Mouse (Mus musculus) neural tube, embryonic 10.5 days (tissue): ENCODE data around the gene Aldh18a1.
"Not testable (repeated sequence)": the region's sequence is repeated elsewhere in the genome, so short reads cannot be mapped to it uniquely, and the experiment has no call there.

ENCODE experiments used
- DNase-seq: peaks from one replicate; pipeline ENCODE4 v3.0.0-alpha.2; 2017; ENCODE audit warnings: low spot score; ENCODE audit errors: extremely low spot score

The Aldh18a1 gene

GRCm38 (mm10) chr19:40587491-40588292, 571 bp downstream of the Aldh18a1 start:
- DNase-seq: no peak

DNA sequence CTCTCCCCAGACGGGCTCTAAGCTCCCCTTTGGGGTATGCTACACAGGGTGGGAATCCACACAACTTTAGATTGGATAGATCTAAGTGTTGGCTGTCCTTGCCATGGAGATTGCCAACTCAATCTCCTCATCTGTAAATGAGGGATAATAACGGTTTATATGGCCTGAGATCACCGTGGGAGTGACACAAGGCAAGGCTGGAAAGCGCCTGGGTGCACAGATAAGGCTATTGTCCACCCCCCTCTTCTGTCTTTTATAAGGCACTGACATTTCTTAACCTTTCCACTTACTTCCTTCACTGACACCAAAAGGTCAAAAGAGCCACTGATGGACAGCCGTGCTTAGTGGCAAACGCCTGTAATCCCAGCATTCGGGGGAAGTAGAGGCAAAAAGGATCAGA, 1.4 kb downstream of the Aldh18a1 start:
- no peak for DNase-seq

DNA sequence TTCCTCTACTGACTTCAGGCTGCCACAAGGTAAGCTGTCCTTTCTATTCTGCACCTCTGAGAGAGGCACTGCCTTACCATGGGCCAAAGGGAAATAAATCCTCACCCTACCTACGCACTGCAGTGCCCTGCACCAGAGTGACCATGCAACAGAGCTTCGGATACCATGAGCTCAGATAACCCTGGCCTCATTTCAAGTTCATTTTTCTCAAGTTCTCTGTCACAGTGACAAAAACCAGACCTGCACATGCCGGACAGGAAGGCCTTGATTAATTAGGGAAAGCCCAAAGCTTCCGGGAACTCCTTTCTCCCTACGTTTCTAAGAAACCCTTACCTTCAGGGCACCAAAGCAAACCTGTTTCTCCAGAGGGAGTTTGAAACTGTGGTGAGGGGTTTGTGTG, 6.6 kb downstream of the Aldh18a1 start:
- no peak for DNase-seq

GRCm38 (mm10) chr19:40580902-40581301, 7.4 kb downstream of the Aldh18a1 start:
- DNase-seq: no peak

DNA sequence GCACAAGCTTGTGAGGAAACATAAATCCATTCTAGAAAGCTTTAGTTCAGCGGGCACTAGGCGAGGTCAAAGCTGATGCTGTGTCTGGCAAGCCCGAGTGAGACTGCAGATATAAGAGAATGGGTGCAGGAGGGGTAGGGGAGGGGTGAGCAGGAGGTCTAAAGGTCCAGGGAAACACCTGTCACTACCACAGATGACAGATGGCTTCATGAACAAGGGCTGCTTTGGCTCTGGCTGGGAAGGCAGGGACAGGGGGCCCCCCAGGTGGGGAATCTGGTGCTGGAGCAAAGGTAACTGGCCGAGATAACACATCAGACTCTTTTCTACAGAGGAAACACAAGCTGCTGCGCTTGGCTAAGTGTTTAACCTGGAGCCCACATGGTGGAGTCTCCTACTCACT, 12.8 kb downstream of the Aldh18a1 start:
- no peak for DNase-seq

- DNase-seq: no peak
Observed at GRCm38 (mm10) chr19:40570726-40571125, 17.5 kb downstream of the Aldh18a1 start.

DNA sequence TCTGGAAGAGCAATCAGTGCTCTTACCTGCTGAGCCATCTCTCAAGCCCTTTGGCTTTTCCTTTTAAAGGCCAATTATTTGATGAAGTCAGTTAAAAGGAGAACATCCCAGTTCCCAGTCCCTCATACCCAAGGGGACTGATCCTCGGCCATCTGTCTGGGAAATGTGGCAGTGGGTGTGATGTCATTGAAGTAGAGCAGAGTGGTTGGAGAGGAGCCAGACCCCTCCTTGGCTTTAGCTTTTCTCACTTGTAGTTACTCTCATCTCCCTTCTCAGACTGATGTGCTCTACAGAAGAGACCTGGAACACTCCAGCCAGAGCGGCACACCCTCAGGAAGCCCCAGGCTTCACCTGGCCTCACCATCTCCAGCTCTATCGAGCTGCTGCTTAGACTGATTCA, 20.6 kb downstream of the Aldh18a1 start:
- DNase-seq: no peak

DNA sequence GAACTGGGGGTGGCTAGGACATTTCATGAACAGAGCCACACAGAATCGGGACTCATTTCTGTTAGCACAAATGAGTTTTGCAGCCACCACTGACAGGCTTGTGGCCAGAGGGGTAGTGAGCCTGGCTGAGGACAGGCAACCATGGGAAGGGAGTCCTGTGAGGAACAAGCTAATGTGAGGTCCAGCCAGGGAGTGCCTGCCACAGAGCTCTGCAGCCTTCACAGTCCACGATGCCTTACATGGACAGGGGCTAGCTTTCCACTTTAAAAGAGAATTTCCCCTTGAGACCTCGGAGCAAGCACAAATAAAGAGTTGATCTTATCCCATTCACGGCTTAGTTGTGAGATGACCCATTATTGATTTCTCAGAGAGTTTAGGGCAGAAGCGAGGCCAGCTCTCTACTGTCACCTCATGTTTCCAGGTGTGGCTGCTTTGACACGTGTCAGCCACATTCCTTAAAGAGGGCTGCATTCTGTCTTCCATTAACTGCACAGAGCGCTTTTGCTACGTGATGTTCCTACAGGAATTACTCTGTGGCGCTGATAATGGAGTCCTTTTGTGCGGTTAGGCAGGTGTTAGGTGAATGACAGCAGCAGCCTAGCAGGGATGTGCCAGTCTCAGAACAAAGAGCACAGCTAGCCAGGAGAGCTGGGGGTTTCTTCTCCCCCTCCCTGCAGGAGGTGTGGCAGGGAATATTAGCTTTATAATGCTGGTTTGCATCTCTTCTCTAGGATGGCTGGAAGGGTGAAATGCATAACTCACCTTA, 24.2 kb downstream of the Aldh18a1 start:
- no peak for DNase-seq

DNA sequence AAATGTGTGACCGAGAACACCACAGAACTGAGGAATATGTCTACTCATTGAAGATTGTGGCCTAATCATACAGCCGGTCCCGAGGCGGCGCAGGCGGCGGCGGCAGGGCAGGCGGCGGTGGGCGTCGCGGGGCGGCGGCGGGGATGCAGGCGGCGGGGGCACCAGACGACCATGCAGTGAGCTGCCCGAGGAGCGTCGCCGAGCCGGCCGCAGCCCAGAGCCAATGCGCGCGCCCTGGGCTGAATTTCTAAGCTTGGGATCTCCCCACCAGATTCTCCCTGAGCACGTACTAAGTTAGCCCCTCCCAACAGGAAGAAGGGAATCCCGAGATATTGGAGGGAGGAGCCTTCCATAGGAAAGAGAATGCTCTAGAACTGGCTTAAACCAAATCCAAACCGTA, 26.7 kb downstream of the Aldh18a1 start:
- DNase-seq: not testable (repeated sequence)

GRCm38 (mm10) chr19:40556029-40556428, 32.2 kb downstream of the Aldh18a1 start:
- DNase-seq: no peak

GRCm38 (mm10) chr19:40555136-40555535, 33.1 kb downstream of the Aldh18a1 start:
- DNase-seq: no peak

DNA sequence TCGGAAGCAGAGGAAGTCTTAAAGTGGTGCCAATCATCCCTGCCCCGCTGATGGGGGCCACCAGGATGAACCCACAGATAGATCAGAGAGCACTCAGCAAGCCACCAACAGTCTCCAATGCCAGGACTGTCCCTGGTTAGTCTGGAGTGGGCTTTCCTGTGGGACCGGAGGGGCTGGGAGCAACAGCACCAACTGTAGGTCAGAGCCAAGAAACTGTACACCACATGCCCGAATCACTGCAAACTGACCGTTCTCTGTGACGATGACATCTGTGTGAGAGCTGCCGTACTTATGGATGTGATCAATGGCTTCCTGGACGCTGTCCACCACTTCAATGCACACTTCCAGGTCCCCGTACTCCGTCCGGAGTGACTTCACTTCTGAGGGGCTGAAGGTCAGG, 33.9 kb downstream of the Aldh18a1 start:
- DNase-seq: no peak

GRCm38 (mm10) chr19:40553849-40554248, 34.4 kb downstream of the Aldh18a1 start:
- DNase-seq: no peak

DNA sequence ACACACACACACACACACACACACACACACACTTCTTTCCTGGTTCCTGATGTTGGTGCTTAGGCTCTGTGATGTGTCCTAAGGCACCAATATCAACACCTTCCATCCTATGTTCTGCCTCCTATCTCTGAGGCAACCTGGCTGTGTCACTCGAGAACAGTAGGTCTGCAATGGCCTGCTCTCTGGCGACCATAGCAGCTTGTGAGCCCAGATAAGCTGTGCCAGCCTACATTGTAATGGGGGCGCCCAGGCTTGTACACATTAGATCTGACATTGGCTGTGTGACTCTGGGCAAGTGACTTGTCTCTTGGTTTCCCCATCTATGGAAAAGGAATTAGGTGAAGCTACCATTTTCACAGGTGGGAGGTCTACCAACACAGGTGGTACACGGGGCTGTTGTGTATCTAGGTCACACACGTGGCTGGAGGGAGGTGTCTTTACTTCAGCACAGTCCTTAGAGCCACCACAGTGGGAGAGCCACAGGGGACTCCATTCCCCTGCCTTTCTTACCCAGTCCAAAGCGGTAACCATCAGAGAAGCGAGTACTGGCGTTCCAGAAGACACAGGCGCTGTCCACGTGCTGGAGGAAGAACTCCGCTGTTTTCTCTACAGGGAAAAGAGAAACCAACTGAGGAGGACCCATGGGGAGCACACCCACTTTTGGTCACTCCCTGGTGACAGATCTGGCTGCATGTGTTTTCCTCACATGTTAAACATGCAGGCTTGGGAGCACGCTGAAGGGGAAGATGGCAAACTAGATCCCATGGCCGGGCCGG, 35.1 kb downstream of the Aldh18a1 start:
- no peak for DNase-seq

- no peak for DNase-seq
Observed at GRCm38 (mm10) chr19:40549516-40550135, 38.6 kb downstream of the Aldh18a1 start.

- DNase-seq: no peak
Observed at GRCm38 (mm10) chr19:40548796-40549515, 39.3 kb downstream of the Aldh18a1 start.

- DNase-seq: no peak
Observed at GRCm38 (mm10) chr19:40548386-40548785, 39.9 kb downstream of the Aldh18a1 start.

DNA sequence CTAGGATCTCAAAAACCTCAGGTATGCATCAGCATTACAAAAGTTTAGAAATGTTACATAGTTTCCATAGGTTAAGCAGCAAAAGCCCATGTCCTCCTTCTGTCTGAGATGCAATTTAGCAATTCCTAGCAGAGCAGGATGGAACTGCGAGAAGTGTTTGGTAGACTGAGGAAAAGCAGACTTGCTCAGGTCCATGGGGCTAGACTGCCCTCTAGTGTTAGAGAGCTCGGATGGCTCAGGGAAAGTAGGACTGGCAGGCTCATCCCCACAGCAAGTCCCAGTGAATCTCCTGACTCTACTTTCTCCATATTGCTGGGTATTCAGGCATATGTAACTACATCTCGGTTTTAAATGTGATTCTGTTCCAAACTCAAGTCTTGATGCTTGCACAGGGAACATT, 43.4 kb downstream of the Aldh18a1 start:
- peak; percentile 64 for DNase-seq

GRCm38 (mm10) chr19:40542776-40543175, 45.5 kb downstream of the Aldh18a1 start:
- no peak for DNase-seq

DNA sequence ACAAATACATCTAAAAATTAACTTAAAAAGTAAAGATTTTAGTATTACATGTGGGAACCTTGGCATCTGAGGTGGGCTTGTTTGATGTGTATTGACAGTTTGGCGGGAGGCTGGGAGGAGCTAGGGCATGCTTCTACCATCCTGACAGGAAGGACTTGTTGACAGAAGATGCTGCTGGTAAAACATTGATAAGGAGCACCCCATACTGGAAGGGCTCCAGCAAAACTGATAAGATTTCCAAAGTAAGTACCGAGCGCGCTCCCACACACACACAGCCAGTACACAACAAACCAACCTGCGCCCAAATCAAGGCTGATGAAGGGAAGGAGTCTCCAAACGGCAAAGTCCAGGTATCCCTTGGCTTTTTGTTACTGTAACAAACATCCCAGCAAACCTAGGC, 51.7 kb downstream of the Aldh18a1 start:
- no peak for DNase-seq

GRCm38 (mm10) chr19:40532525-40532924, 55.7 kb downstream of the Aldh18a1 start:
- DNase-seq: no peak
